Mouse (Mus musculus): ENCODE results near the gene Tgfb1. TPM values are rescaled to one million over a fixed set of nuclear protein-coding genes. Genes with fewer than 3 reads are reported as not detected.

The Tgfb1 gene
- total RNA-seq, 2 experiments from 2014 or later, result 8.1 to 8.9 TPM

DNA sequence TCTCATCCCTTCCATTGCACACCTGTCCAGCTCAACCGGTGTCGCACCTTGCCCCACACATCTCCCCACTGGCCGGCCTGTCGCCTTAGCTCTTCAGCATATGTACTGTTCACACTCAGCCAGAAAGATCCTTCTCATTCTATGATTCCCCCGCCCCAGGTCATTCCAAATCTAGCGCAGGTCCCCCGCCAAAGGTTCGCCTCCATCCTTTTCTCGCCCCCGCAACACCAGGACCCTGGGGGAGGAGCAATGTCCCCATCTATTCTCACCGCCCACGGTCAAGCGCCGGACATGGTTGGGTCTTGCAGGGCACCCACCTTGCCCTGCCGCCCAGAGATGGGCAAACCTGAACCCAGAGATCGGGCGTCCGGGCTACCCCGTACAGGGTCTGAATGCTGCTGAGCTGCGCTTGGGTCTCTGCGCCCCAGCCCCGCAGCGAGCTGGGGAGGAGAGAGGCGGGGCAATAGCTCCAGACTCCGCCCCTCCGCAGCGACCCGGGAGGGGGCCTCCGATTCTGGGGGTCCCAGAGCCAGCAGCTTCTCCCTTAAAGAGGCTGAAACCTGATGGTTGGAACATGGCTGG lies 12.0 kb upstream of the Tgfb1 start, which contains the start of gene Tmem91:
Gene Tmem91, minus strand, starts transcription at position 448 of the 582 bp plus-strand sequence.
- no peak for DNase-seq (ENCODE audit: low spot score in 2 of 2)

DNA sequence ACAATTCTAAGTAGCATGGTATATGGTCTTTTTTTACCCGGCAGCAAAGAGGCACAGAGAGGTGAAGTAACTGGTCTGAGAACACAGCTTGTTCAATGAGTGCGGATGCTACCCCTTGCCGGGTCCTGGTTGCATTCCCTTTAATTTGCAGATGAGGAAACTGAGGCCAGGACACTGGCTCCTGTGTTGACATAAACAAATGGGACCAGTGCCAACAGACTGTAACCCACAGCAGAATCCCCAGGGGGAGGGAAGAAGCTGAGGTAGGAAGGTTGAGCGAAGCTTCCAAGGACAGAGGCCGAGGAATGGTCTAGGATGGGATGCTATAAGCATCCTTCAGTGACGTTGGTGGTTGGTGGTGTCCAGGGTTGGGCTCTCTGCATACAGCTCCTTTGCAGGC lies 11.4 kb upstream of the Tgfb1 start:
- DNase-seq (ENCODE audit: low spot score in 2 of 2), result no peak

DNA sequence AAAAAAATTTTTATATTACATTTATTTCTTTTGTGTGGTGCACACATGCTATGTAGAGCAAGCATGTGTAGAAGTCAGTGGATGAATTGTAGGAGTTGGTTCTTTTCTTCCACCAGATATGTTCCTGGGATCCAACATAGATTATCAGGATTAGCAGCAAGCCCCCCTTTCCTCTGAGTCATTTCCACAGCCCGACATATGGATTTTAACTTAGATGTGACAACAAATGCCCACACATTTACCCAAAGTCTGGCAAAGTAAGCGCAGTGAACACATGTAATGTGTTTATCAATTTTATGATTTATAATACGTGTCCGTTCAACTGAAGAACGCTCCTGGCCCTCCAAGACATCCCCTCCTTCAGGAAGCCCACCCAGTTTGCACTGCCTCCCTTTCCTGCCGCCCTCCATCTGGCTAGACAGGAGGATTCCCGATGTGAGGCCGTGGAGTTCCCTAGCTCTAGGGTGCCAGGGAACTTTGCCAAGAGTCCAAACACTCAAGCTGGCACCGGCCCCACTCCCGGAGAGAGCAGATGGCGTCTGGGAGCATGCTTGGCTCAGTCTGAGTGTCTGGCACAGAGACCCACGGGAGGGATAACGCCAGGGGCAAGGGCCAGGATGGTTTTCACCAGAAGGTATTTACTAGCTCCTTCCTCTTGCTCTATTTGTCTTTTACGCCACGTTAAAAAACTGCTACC lies 10.6 kb upstream of the Tgfb1 start:
- DNase-seq (ENCODE audit: low spot score in 2 of 2), result peak; percentile 94 to 97

DNA sequence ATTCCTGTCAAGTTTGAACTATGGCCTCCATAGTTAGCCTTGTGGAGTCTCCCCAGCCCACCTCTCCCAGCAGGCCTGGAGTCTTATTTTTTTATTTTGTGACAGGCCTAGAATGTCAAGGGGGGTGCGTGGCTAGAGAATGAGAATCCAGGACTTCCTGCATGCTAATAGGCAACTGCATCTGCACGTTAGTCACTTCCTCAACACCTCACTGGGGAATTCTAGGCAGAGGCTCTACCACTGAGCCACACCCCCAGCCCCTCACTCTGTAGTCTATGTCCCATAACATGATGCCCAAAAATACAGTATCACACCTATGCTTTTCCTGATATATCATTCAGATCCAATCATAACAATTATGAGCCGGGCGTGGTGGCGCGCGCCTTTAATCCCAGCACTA lies 9.8 kb upstream of the Tgfb1 start:
- DNase-seq (ENCODE audit: low spot score in 2 of 2), result no peak

DNA sequence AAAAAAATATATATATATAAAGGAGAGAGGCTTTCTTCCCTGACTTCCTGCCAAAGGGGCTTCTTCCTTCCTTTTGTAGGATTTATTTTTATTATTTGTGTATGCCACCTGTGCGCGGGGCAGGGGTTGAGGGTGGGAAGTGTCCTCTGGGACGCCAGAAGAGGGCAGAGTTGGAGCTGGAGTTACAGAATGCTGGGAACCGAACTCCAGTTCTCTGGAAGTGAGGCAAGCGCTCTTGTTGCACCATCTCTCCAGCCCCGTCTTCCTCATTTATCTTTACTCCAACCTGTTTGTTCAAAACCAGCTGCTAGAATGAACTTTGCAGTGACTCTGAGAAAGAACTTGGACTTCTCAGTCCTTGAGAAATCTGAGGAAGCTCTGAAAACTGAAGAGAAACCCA lies 6.8 kb upstream of the Tgfb1 start:
- no peak for DNase-seq (ENCODE audit: low spot score in 2 of 2)

DNA sequence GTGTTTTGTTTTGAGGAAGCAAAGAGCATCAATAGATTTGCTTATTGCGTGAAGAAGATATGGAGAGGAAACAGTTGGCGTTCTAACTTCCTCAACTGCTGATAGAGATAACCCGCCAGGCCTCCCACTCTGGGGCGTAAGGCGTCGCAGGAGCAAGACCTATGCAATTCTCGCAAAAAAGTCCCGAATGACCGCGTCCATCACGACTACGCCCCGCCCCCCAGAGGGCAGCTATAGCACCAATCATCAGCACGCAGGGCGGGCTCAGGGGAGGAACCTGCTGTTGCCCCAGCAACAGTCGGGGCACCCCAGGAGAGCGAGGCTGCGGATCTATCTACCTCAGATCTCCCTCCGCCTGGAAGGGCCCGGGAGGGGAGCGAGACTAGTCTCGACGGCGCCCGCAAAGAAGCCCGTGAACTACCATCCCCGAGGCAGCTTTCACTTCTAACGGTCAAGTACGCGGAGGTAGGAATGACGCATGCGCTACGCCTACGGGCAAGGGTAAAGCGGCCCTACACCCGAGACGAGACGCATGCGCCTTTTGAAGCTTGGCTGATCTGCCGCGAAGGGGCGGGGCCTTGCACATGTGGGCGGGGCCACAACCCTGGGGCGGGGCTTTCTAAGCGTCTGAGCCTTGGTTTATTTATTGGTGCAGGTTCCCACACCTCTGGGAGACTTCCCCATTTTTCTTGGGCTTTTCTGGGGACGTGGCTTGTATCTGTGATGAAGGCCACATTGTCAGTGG lies 6.1 kb upstream of the Tgfb1 start, which contains the start of gene B9d2:
Gene B9d2, plus strand, starts transcription at position 267 of the 745 bp plus-strand sequence.
- peak; percentile 95 to 99 for DNase-seq (ENCODE audit: low spot score in 2 of 2)

DNA sequence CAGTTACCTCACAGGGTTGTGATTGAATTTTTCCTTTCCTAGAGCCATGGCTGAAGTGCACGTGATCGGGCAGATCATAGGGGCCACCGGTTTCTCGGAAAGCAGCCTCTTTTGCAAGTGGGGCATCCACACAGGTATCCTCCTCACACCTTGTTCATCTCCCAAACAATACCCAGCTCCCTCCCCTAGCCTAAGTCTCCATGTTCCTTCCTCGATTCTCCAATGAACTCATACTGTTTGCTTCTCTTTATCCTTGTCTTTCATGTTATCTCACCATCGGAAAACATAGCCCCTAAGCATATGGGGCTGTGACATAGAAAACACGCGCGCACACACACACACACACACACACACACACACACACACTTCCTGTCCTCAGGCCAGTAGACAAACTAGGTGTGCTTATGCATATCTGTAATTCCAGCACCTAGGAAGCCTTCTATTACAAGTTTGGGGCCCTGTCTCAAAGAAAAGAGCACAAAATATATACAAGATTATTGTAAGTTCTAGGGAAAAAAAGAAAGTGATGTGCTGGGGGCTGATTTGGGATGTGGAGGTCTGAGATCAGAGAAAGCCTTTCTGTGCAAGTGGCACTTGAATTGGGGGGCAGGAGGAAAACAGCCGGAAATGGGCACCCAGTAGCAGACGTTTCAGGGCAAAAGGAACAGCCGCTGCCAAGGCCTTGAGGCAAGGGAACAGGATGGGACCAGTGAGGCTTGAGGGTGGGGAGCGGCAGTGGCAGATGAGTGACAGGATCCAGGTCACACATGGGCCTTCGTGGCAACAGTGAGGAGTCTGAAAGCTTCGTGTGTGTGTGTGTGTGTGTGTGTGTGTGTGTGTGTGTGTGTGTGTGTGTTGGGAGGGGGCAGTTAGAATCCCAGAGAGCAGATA lies 5.2 kb upstream of the Tgfb1 start:
- DNase-seq (ENCODE audit: low spot score in 2 of 2), result no peak

- no peak for DNase-seq (ENCODE audit: low spot score in 2 of 2)
Observed at GRCm38 (mm10) chr7:25683474-25684180, 3.2 kb upstream of the Tgfb1 start.

DNA sequence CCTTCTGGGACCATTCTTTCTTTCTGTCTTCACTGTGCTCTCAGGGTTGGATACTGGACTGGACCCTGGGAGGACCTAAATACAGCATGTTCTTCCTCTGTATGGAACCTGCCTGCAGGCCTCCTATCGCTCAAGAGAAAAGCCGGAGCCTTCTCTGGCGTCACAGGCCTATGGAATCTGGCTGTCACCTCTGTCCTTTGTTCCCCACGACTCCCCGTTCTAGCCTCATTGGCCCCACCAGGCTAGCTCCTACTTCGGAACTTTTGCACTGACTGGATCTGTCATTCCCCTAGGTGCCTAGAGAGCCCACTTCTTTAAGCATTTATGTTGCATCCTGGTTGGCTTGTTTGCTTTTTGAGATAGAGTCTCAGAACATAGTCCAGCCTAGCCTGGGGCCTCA lies 2.1 kb upstream of the Tgfb1 start:
- DNase-seq (ENCODE audit: low spot score in 2 of 2), result no peak

GRCm38 (mm10) chr7:25685926-25686470 lies 804 bp upstream of the Tgfb1 start:
- no peak for DNase-seq (ENCODE audit: low spot score in 2 of 2)

DNA sequence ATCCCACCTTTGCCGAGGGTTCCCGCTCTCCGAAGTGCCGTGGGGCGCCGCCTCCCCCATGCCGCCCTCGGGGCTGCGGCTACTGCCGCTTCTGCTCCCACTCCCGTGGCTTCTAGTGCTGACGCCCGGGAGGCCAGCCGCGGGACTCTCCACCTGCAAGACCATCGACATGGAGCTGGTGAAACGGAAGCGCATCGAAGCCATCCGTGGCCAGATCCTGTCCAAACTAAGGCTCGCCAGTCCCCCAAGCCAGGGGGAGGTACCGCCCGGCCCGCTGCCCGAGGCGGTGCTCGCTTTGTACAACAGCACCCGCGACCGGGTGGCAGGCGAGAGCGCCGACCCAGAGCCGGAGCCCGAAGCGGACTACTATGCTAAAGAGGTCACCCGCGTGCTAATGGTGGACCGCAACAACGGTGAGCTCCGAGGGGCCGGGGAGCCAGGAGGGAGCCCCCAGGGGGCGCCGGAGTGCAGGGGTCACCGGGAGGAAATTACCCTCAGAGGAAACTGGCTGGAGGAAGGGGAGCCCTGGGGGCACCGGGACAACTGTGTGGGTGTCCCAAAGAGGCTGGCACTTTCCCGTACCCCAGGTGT lies 1.1 kb downstream of the Tgfb1 start:
- DNase-seq (ENCODE audit: low spot score in 2 of 2), result no peak

GRCm38 (mm10) chr7:25688810-25689586 lies 2.2 kb downstream of the Tgfb1 start:
- DNase-seq (ENCODE audit: low spot score in 2 of 2), result no peak

GRCm38 (mm10) chr7:25689603-25690021 lies 2.8 kb downstream of the Tgfb1 start:
- no peak for DNase-seq (ENCODE audit: low spot score in 2 of 2)

DNA sequence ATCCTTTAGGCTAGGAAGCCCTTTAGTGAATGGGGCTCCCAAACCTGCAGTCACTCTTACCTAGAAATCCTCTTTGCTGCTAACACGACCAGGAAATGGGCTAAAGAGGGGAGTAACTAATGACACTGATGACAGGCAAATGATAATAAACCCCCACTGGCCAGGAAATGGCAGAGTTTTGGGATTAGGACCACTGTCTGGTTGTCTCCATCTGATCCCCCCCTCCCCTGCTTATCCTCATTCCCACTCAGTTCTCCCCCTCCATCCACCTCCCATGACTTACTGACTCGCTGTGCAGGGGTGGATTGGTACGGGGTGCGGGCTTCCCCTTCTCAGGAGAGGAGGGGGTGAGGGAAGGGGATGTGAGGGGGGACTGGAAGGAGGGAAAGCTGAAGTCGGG lies 3.2 kb downstream of the Tgfb1 start:
- DNase-seq (ENCODE audit: low spot score in 2 of 2), result no peak

- DNase-seq (ENCODE audit: low spot score in 2 of 2), result no peak
Observed at GRCm38 (mm10) chr7:25694104-25694503, 7.3 kb downstream of the Tgfb1 start.

DNA sequence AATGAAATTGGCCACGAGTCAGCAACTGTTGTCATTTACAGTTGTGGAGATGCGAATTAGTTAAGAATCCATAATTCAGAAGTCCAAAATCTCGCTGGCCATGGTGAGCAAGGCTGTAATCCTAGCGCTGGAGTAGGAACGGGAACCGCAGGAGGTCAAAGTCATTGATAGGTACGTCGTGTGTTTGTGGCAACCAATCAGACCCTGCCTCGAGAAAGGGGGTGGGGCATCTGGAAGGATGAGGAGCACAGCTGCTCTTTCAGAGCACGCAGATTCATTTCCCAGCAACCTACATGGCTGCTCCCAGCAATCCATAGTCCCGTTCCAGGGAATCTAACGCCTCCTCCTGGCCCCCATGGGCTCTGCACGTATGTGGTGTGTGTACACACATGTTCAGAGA lies 13.0 kb downstream of the Tgfb1 start:
- DNase-seq (ENCODE audit: low spot score in 2 of 2), result no peak

DNA sequence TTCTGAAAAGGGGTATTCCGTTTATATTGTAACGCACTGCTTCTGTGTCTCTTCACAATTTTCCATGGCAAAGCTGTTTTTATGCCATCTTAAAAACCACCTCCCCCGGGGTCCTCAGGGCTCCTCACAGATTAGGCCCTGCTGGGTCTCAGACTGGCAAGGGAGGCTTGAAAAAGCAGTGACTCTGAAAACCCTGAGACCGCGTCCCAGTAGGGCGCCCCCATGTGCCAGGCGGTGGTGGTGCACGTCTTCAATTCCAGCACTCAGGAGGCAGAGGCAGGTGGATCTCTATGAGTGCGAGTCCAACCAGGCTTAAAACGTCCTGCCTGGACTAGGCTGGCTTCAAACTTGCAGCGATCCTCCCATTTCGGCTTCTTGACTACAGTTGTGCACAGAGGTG lies 13.9 kb downstream of the Tgfb1 start:
- no peak for DNase-seq (ENCODE audit: low spot score in 2 of 2)

GRCm38 (mm10) chr7:25702350-25702749 lies 15.5 kb downstream of the Tgfb1 start:
- DNase-seq (ENCODE audit: low spot score in 2 of 2), result no peak

All from layer of hippocampus, postnatal 14 days (tissue).